Mouse (Mus musculus) cerebellum, adult 2 months (tissue): ENCODE measurements at regions not wholly inside any gene's neighbourhood (a gene's known extent, or its start where the extent isn't known, plus 50 kb on each side); places are given as distances from the start of the nearest gene placed in this dataset.

Source experiments
- CTCF ChIP-seq: fragments of 200-500 bp; IDR thresholded peaks from 2 replicates; pipeline ENCODE4 v1.5.1; 2011; ENCODE audit warnings: low read depth, mild to moderate bottlenecking, control low read depth, low read length, moderate library complexity, borderline replicate concordance; ENCODE audit not compliant: insufficient read depth
- POLR2A ChIP-seq: fragments of 200-500 bp; IDR thresholded peaks from 2 replicates; pipeline ENCODE4 v1.6.1; 2011; ENCODE audit warnings: low read length, control low read depth, borderline replicate concordance; ENCODE audit not compliant: insufficient read depth

- no peak for TF ChIP-seq CTCF
- TF ChIP-seq POLR2A, result no peak
Observed at GRCm38 (mm10) chr12:65656772-65657171, 431.5 kb downstream of the Wdr20rt start.
